Mouse (Mus musculus) olfactory bulb, adult 2 months (tissue): ENCODE data around the gene Slc16a11.

Experiments
- CTCF ChIP-seq: fragments of 200-500 bp; IDR thresholded peaks from 2 replicates; pipeline ENCODE4 v1.5.1; 2012; ENCODE audit warnings: low read depth, mild to moderate bottlenecking, low read length, moderate library complexity; ENCODE audit not compliant: insufficient read depth
- POLR2A ChIP-seq: fragments of 200-500 bp; IDR thresholded peaks from 2 replicates; pipeline ENCODE4 v1.6.1; 2012; ENCODE audit warnings: mild to moderate bottlenecking, low read depth, low read length, moderate library complexity; ENCODE audit not compliant: insufficient read depth

DNA sequence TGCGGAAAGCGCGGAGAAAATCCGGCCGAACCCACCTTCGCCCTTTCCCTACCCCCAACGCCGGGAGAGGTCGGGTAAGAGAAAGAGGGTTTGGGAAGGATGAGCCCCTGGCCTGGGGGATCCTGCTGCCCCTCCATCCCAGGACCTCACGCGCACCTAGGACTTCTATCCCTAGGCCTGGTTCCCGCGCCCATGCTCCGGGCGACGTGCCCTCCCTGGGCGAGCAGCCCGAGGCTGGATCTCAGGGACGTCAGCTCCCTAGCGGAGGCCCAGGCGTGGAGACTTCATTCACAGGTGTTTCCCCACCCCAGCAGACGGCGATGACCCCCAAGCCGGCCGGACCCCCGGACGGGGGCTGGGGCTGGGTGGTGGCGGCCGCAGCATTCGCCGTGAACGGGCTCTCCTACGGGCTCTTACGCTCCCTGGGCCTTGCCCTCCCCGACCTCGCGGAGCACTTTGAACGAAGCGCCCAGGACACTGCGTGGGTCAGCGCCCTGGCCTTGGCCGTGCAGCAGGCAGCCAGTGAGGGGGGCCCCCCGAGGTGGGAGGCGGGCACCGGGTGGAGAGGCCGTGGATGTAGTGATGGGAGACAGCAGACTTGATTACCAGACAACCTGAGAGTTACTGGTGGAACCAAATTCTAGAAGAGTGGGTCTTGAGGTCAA lies 1.8 kb downstream of the Slc16a11 start:
- TF ChIP-seq CTCF (no peak), POLR2A (no peak; the same call in 1 of the 2 replicates)
